Mouse (Mus musculus): ENCODE measurements at regions not wholly inside any gene's neighbourhood (a gene's known extent, or its start where the extent isn't known, plus 50 kb on each side); places are given as distances from the start of the nearest gene placed in this dataset.
A peak's percentile ranks its signal among the peaks of the same experiment; 100 is the strongest.

DNA sequence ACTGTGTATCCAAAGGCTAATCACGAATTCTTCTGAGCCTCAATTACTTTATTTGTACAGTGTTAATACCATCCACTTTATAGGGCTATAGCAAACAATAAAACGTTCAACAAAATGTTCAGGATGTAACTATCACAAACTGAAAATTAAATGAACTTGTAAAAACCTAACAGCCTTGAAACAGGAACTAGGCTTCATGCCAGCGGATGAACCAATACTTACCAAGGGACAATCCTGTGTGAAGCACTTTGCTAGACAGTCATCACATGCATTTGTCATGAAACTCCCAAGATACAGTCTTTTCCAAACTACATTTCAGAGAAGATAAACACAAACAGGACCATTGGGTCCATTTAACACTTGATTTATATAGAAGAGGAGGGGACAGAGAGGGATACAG is 228.9 kb upstream of the Gm12728 start:
- no peak for DNase-seq (ENCODE audit: low spot score)

DNA sequence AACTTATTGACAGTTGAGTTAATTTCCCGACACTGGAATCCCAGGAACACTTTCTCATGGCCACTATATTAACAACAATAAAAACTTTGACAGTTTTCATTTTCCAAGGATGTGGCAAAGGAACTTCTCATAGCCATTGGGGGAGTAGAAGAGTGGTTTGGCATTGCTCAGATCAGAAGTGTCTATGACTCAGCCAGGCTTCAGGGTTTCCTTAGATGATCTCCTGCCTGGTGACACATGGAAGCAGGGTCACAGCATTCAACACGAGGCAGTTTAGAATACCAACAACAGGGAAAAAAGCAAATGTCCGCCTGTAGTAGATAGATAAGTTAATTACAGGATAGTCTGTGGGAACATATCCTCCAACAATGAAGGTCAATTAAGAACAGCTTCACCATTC is 228.1 kb upstream of the Gm12728 start:
- no peak for DNase-seq (ENCODE audit: low spot score)

DNA sequence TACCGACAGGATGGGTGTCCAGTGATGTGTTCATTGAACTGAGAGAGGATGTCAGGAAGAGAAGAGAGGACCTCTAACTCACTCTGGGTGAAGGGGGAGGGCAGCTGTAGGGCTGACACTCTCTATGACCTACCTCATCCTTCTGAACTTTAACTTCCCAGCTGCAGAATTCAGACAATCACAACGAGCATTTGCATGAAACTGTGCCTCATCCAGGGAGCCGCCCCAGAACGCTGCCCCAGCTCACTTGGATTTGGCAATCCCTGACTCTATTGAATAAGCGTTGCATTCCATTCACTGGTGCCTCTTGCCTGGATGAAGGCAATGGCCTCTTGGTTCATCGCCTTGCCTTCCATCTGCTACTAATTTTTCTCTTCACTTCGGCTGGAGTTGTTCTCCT is 223.9 kb upstream of the Gm12728 start:
- no peak for DNase-seq (ENCODE audit: low spot score)

DNA sequence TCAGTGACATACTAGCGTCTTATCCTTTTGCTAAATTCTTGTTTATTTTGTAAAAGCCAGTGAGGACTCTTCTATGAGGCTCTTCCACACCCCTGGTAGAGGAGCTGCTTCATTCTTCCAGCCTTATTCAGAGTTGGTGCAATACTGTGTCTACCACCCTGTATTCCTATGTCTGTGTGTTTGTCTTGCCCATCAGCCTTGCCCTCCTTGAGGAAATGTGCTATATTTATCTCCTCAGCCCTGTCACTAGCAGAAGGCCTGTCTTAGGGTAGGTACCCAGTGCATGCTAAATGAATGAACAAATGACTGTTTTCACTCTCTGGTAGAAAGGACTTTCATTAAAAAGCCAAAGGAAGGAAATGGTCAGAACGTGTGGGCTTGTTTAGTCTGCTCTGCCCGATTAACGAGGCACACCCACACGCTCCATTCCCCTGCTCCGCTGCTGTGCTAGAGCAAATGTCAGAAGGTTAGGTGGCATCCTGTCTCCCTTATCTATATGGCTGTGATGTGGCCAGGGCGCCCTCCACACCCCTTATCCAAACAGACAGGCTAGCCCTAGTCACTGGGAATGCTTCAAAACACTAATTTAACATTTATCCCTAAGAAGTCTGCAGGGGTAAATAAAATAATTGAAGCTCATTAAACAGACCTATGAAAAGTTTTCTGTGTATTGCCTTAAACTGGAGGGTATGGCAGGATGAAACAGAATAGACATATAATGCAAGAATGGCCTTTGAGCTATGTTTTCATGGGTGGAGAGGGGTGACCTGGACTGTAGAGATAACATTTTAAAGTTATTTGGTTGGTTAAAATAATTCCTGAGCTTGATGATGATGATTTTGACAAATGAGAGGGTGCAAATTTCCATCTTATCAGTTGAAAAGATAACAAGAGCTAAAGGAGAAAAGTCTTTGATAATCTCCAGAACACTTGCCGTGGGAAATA is 222.9 kb upstream of the Gm12728 start:
- DNase-seq (ENCODE audit: low spot score): peak; percentile 13

DNA sequence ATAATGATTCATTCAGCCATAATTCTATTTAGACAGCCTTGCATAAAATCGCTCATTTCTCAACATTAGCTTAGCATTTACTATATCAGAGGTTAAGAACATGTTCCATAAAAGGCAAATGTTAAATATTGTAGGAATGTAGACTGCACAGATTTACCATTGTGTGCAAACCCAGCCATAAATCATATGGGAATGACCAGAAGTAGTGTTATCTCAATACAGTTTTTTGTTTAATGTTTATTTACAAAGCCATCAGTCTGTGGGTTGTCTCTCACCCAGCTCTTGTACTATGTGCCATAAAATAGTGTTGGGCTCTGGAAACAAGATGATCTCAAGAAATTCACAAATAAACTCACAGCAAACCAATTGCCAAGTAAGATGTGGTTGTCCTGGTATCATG is 220.0 kb upstream of the Gm12728 start:
- DNase-seq (ENCODE audit: low spot score): no peak

DNA sequence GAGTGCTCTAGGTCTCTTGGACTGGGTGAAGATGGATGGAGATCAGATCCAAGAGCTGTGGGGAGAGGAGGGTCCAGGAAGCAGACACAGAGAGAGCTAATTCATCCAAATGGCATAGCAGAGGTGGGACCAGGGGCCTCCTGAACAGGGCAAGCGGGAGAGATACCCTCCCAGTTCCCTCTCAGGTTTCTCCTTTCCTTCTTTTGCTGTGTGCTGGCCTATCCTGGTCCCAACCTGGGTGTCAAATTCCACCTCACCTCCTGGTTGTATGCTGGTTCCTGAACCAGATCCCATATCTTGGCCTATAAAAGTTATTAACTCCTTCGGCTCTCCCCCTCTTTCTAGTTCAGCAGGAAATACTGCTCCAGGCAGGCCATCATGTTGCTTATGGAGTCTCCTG is 214.1 kb upstream of the Gm12728 start:
- DNase-seq (ENCODE audit: low spot score): no peak

DNA sequence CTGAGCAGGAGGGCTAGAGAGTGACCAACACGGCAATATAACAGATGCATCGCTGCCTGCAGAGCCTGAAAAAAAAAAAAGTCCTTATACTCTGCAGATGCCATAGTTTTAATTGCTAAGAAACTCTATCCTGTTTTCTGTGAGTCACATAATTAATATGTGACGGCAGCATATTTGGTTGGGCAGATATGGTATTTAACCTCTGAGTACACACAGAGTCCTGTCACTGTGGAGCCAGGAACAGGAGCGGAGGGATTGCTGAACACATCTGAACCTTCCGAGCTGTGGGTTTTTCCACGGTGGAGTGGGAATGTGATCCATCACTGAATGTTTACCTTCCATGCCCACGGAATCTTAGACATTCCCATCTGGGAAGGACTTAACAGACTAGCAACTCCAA is 208.7 kb upstream of the Gm12728 start:
- DNase-seq (ENCODE audit: low spot score): no peak

DNA sequence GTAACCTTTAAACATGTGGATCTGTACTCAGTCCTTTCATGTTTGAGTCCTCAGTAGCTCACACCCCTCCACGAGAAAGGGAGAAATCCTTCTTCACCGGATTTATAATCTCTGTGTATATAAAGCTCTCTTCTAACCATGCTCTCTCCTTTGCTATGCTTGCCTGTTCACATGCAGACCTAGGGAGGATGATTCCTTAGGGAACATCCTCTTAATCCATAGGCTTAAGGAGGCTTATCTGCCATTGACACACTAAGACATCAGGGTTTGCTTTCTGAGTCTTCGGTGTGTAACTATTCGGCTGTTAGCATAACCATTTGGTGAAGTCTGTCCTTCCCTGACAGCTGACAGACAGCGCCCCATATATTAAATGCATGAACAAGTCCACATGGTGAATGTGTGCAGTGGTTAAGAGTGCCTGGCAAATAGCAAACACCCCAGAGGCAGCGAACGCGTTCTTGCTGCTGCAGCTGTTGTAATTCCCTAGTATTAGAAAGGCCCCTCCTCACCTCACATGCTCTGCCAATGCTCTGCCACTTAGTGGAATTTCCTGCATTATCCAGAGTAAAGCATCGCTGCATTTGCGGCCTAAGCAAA is 205.2 kb upstream of the Gm12728 start:
- DNase-seq (ENCODE audit: low spot score): no peak

DNA sequence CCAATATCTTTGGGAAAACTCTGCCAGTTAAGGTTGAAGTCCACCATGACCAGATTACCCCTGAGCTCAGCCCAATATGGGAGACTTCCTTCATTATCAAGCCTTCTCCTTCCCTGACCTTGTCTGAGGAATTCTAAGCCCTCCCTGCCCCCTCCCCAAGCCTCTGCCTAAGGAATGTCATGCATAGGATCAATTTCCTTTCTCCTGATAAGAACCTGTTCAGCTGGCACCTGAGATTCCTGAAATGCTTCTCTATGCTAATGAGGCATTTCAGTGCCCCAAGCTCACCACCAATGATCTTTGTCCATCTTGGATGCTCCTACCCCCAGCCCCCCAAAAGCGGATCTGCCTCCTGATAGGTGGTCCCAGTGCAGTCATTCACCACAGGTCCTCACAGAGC is 186.0 kb upstream of the Gm12728 start:
- no peak for DNase-seq (ENCODE audit: low spot score)

DNA sequence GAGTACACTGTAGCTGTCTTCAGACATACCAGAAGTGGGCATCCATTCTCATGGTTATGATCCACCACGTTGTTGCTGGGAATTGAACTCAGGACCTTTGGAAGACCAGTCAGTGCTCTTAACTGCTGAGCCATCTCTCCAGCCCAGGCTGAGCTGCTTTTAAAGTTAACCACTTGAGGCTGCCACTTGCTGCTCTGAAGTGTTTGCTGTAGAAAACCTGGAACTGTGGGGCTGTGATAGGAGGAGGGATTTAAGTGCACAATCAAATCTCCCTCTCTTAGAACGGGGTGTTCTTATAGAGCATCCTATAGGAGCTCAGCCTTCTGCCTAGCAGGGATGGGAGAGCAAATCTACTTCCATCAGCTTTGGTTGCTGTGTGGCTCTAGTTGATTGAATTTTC is 185.1 kb upstream of the Gm12728 start:
- no peak for DNase-seq (ENCODE audit: low spot score)

DNA sequence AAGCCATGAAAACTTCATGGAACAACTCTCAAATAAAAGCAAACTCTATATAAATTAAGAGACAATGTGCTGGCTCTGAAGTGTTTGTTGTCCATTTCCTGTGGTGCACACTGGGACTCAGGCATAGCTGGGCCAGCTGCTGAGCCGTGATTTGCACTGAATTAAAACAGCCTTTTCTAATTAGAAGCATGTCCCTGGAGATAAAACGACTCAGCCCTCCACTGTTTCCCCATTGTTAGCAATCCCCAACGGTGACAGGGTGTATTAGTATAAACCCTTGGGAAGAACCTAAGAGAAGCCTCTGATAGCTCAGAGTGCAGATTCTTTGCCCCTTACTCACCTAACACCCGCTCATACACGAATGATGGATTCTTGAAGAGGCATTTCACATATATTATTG is 182.9 kb upstream of the Gm12728 start:
- DNase-seq (ENCODE audit: low spot score): no peak

DNA sequence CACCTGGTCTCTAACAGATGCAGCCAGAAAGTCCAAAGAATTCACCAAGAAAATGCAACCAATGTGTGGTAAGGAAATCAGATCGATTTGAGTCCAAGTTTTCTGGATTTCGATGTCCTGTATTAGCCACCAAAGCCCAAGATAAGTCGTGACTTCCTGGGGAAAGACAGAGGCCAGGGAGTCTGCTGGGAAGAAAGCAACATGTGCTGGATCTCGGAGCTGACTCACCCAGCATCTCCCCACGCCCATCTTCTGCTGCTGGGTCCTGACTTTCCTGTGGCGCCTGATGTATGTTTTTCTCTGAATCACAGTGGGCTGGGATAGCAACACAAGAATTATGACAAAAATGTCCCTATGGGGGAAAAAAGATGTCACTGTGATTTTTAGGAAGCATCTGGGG is 178.8 kb upstream of the Gm12728 start:
- DNase-seq (ENCODE audit: low spot score): no peak

DNA sequence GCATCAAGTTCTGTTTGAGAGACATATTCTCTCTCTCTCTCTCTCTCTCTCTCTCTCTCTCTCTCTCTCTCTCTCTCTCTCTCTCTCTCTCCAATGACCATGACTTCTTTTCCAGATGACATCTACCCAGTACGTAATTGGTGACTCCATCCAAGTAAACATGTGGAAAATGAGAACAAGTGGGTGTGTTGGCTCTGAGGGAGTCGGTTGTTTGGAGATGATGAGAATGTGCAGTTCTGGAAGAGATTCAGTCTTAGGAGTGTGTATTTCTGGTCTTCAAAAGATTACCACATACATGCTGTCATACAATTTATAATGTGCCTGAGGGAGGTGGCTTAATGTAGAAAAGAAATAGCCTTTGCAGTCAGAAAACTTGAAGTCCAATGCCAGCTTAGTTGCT is 175.3 kb upstream of the Gm12728 start:
- no peak for DNase-seq (ENCODE audit: low spot score)

DNA sequence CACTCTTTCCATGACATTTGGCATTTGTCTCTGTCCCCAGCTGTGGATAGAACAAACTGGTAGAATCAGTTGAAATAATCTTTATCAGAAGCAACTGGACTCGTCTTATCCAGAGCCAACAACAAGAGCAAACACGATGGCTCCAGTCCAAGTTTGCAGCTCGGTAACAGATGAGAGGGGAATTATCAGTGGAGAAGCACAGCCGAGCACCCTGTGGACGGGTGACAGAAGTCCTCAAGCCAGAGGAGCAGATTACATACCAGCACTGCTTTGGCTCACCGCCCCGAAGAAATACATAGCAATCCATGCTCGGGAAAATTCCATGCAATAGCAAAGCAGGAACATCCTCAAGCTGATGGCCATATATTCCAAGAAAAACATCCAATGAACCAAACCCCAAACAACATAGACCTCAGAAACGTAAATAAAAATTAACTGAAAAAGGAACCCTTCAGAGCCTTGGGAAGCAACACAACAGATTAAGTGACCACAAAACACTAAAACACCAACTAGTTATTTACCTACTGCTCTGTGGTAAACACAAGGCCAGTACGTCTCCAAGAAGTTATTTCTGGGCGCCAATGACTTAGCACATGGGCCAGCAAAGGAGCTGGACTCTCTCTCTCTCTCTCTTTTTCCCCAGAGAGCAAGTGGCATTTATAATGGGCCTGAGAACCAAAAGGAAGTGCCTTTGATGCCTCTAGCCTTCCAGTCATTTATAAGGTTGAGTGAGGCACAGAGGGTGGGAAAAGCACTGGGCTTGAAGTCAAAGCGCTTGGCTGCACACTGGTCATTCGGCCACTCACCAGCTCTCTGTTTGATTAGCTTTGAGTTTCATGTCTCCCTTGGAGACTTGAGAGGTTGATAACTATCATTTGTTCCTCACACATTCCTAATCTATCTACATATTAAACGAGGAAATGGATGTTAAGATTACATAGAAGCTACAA is 163.0 kb upstream of the Gm12728 start:
- no peak for DNase-seq (ENCODE audit: low spot score)

DNA sequence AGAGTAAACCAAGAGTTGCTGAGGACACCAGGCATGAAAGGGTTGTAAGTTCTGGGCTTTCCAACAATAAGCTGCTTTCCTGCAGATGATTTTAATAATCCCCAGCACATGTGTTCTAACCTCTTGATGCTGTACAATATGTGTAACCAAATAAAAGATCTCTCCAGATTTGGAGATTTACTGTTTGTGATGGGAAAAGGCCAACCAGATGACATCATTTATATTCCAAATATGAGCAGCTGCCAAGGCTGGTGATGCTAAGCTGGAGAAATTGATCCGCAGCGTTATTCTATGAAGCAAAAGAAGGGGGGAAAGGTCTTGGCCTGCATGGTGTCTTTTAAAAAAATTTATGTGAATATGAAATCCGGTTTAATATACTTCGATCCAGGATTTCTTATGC is 160.1 kb upstream of the Gm12728 start:
- DNase-seq (ENCODE audit: low spot score): no peak

DNA sequence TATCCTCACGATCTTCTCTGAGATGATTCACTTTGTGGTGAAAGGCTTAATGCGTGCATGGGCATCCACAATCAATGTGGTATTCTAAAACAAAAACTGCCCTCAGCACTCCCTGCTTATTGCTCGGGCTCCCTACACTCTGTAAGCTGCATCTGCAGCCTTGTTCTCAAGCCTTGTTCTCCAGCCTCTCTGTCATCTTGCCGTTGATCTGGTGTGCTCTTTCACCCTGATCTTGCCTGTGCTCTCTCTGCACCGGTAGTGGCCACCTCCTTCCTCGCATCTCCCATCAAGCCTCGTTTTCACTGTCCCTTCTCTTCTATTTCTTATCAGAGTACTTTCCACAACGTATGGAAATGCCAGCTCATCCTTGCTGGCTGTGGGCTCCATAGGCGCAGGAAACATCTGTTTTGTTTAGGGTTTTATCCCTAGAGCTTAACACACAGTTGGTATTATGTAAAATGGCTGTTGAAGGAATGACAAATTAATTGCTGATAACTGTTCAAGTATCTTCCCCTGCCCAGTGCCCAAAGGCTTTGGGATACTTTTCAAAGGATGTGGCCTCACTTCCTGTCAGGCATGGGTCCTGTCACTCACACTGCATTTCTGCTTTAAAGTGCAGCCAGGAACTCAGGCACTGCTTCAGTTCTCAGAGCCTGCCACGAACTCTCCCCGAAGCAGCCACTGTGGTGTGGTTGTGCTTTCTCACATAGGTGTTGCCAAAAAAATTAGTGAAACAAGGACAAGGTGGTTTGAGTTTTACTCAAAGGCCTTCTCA is 158.9 kb upstream of the Gm12728 start:
- no peak for DNase-seq (ENCODE audit: low spot score)

DNA sequence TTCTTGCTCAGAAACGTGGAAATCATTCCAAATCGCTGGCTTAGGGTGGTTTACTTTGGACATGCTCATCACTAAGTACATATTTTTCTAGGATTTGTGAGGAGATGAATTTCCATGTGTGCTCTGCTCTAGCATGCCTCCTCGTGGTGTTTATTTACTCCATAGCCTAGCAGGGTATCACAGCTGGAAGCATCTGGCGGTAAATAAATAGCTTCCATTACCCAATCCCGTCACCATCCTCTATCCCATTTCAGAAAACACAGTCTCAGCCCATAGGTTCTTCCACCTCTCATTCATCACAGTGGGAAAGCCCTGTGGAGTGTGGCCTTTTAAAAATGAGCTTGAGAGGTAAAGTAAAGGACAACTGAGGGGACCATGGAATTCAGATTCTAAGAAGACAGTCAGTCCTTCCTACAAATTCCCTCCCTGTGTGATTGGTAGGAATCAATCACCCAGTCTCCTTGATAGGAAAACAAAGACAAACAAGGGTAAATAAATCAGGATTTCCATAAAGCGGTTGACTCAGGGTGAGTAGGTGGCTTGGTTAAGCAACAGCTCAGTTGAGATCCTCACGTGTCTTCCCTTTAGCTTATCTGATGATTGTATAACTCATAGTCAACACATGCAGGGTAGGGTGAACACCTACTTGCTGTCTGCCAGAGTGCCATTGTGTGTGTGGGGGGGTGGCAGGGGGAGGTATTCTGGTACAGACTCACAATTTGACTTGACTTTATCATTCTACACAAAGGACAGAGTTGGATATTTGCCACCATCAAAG is 156.9 kb upstream of the Gm12728 start:
- no peak for DNase-seq (ENCODE audit: low spot score)

DNA sequence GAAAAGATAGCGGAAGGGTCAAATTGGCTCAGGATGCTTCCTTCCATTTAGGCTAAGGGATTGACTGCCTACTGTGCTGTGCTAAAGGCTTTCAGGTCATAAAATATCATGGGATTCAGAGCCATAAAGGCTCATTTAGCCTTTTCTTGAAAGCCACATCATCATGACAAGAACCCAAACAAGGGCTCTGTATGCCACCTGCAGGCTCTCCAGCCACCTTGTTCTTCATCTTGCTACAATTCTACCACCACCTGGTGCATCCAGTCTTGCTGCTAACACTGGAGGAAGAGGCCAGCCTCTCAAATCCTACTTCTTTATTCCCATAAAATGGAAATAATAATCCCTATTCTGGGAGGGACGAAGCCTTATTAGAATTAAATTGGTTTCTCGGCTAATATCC is 155.9 kb upstream of the Gm12728 start:
- DNase-seq (ENCODE audit: low spot score): no peak

DNA sequence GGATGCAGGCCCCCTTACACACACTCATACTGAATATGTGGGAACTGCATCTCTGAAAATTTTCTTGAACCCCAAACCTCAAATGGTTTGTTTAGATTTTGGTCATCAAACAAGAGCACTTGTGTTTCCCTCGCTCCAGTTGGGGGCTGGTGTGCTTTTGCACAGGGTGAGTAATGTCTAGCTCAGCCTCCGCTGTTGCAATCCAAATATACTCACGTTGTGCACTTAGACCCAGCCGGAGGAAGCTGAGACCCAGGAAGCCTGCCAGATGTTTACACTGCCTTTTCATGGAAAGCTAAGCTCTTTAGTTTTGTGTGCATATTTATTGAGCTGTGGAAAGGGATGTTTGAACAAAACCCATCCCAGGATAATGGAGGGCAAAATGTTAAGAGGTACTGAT is 148.9 kb upstream of the Gm12728 start:
- peak; percentile 61 for DNase-seq (ENCODE audit: low spot score)

DNA sequence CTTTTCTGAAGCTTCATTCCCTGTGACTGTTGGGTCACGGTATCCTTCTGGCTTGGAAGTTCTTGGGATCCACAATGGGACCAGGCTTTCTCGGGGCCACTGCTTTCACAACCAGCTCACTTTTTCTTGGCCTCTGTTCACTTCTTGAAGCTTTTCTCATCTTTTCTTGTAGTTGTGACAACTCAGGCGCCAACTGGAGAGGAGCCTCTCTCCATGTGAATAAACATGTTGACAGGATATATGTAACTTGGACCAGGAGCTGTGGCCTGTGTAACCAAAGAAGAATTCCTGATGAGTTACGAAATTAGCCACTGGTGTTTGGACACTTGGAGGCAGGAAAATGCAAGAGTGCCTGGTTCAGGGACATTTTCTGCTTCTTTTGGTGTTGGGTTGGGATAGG is 148.1 kb upstream of the Gm12728 start:
- no peak for DNase-seq (ENCODE audit: low spot score)

DNA sequence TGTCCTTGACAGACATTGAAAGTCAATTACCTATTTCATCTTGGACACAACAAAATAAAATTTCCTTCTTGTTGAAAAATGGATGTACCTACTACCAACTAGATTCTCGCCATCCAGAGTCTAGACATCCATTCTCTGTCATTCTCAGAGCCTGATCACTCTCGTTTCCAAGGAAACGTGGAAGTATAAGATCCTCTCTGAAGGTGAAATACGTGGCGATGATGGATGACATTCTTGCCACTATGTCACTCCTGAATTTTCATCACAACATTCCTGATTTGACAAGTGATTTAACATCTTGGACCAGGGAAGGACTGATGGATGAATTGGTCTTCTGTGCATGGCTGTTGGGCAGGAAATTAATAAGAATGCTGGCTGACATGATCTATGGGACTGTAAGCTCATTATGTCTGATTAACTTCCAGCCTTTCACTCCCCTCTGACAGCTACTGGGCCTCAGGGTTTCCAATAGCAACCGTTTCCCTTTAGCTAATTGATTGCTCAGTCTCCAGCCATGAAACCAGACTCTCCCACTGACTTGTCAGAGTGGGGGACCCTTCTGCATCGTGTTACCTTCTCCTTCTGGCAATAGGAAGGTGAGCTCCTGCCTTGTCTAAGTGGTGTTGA is 140.7 kb upstream of the Gm12728 start:
- DNase-seq (ENCODE audit: low spot score): no peak
